Mouse (Mus musculus): ENCODE results near the gene Epn2.

GRCm38 (mm10) chr11:61571225-61571624, 8.3 kb downstream of the Epn2 start:
- no peak for TF ChIP-seq POLR2A (IDR thresholded peaks at IDR 0.05; ENCODE audit: borderline replicate concordance, insufficient read depth, low read length)
- no peak for TF ChIP-seq CTCF (IDR thresholded peaks at IDR 0.05; ENCODE audit: borderline replicate concordance, insufficient read depth, low read depth, low read length)
